Mouse (Mus musculus): ENCODE data around the gene Ugt1a6b.

DNA sequence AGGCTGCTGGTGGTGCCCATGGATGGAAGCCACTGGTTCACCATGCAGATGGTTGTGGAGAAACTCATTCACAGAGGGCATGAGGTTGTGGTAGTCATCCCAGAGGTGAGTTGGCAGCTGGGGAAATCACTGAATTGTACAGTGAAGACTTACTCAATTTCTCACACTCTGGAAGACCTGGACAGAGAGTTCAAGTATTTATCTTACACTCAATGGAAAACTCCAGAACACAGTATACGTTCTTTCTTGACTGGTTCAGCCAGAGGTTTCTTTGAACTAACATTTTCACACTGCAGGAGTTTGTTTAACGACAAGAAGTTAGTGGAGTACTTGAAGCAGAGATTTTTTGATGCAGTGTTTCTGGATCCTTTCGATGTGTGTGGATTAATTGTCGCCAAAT lies 32.1 kb upstream of the Ugt1a6b start:
- TF ChIP-seq CTCF (IDR thresholded peaks at IDR 0.05; ENCODE audit: low read depth) (no peak), EP300 (IDR thresholded peaks at IDR 0.05; ENCODE audit: low read depth) (no peak)

Data from liver, postnatal 0 days (tissue).